Mouse (Mus musculus): ENCODE measurements at regions not wholly inside any gene's neighbourhood (a gene's known extent, or its start where the extent isn't known, plus 50 kb on each side); places are given as distances from the start of the nearest gene placed in this dataset.

- no peak for ATAC-seq (ENCODE audit: insufficient number of reproducible peaks, low FRiP score, low TSS enrichment)
These were observed 53.2 kb upstream of the Robo2 start for GRCm38 (mm10) chr16:74464835-74465234.

GRCm38 (mm10) chr16:74464290-74464689, 52.7 kb upstream of the Robo2 start:
- ATAC-seq (ENCODE audit: insufficient number of reproducible peaks, low FRiP score, low TSS enrichment), result no peak

DNA sequence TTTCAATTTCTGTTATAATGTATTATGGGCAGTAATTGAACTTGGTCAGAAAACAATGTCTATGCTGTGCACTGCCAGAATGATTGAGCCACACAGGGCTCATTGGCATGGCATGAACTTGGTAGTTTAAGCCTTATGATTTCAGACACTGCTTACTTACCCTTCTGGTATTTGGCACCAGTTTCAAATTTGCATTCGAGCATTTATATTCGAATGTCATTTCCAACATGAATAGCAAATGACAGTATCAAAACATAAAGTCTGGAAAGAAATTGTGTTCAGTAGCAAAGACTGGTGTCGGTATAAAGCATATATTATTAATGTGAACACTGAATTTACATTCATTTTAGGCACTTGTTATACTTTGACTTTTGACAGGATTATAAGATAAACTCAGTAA, 50.8 kb upstream of the Robo2 start:
- ATAC-seq (ENCODE audit: insufficient number of reproducible peaks, low FRiP score, low TSS enrichment), result no peak

All from cerebellum, adult (tissue).